Mouse (Mus musculus): ENCODE results near the gene Stard13. TPM values are rescaled to one million over a fixed set of nuclear protein-coding genes. Genes with fewer than 3 reads are reported as not detected.

Gene Stard13
- polyA plus RNA-seq, 1 experiment from 2014 or later: 3.6 TPM

DNA sequence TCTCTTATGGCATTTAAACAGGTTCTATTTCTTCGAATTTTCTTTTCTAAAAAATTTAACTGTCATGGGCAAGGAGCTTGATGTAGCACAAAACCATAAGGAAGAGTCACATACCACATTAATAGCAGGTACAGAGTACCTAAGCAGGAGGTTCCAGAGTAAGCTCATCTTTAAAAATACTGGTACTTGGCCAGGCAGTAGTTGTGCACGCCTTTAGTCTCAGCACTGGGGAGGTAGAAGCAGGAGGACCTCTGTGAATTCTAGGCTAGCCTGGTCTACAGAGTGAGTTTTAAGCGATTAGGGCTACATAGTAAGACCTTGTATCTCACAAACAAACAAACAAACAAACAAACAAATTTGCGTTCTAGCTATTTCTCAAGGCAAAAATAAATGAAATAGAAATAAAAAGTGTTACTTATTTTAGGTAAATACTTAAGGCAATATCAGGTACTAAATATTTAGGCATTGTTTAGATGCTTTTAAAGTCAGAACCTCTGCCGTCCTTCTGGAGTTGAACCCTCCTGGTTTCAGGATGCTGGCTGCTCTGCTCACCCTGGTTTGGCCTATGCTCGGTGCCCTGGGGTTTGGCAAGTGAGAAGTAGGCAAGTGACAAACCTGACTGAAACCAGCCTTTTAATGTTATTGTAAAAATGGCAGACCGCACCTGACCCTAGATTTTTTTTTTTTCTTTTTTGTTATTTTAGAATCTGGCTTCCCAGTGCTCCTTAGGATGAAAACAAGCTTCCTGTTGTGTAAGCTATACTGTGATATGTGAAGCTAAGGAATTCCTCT is 122.4 kb downstream of the Stard13 start:
- 86% methylated on average over 7 of the region's 7 CpGs for WGBS
- Histone ChIP-seq H3K4me3 (ENCODE audit: low read depth, low read length) (no peak overlapping the region), H3K27ac (ENCODE audit: low read length) (no peak overlapping the region), H3K36me3 (ENCODE audit: control insufficient read depth, insufficient read depth, low read length) (no peaks in the 10 kb centered on the region), H3K4me1 (ENCODE audit: control insufficient read depth, insufficient read depth, low read length) (peaks cover 2% of the 10 kb centered on the region; the same call in 1 of the 2 replicates), H3K4me2 (ENCODE audit: low read length) (no peak overlapping the region), H3K9me3 (replicated peaks; ENCODE audit: control insufficient read depth, low read length, poor library complexity, severe bottlenecking) (no peaks in the 10 kb centered on the region), H3K9ac (ENCODE audit: low read depth, low read length) (no peak overlapping the region), H3K27me3 (ENCODE audit: control insufficient read depth, insufficient read depth, low read depth, low read length) (no peaks in the 10 kb centered on the region)
- no peak for ATAC-seq

DNA sequence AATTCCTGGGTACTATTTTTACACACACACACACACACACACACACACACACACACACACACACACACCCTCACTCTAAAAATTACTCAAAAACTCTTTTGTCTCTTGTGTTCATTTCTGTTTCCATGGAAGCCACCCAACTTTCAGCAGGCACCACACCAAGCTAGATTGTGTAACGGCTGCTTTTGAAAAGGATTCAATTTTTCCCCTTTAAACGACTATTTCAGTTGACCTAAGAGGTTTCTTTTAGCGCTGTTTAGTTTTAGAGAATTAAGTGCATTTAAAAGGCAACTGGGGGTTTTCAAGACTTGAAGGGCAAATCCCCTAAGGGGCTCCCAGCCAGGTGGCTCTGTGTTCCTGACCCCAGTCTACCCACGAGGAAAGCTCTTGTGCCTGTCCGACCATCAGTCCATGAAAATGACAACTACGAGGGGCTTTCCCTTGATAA is 123.2 kb downstream of the Stard13 start:
- no peak overlapping the region for H3K4me2 ChIP-seq (ENCODE audit: low read length)
- WGBS: 36% methylated on average over 6 of the region's 6 CpGs
- no peak for ATAC-seq
- peaks cover 2% of the 10 kb centered on the region; the same call in 1 of the 2 replicates for H3K4me1 ChIP-seq (ENCODE audit: control insufficient read depth, insufficient read depth, low read length)
- H3K36me3 ChIP-seq (ENCODE audit: control insufficient read depth, insufficient read depth, low read length): no peaks in the 10 kb centered on the region
- no peaks in the 10 kb centered on the region for H3K27me3 ChIP-seq (ENCODE audit: control insufficient read depth, insufficient read depth, low read depth, low read length)
- no peak overlapping the region for H3K27ac ChIP-seq (ENCODE audit: low read length)
- no peak overlapping the region for H3K4me3 ChIP-seq (ENCODE audit: low read depth, low read length)
- H3K9ac ChIP-seq (ENCODE audit: low read depth, low read length): no peak overlapping the region
- no peaks in the 10 kb centered on the region for H3K9me3 ChIP-seq (replicated peaks; ENCODE audit: control insufficient read depth, low read length, poor library complexity, severe bottlenecking)

DNA sequence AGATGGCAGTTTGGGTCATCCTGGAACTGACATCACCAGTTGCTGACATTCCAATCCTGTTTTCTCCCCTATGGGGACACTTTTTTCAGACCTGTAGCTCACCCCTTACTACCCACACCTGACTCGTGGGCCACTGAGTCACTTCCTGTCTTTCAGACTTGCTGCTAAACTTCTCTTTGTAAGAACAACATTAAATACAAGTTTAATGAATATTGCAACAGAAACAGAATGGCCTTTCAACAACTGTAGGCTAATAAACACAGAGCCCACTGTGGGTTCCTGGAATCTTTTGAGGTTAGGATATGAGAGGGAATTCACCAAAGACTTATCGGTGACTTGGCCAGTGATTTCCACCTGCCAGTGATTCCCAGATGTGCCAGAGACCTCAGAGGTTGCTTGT is 123.8 kb downstream of the Stard13 start:
- no peak for ATAC-seq

DNA sequence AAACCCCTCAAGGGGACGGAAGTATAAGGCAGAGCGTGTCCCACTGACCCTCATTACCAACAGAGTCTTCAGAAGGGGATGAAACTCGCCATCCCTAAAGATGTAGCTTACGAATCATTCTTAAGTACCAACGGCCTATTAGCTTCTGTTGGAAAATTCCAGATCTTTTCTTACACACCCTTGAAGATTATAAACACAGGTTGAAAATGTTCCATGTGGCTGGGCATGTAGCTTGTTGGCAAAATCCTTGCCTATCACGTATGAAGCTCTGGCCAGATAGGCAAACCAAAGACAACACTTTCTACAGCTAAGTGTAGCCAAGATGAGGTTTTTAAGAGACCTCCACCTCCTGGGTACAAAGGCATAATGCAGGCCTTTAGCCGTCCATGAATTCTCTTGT is 124.7 kb downstream of the Stard13 start:
- Histone ChIP-seq H3K9me3 (replicated peaks; ENCODE audit: control insufficient read depth, low read length, poor library complexity, severe bottlenecking) (no peaks in the 10 kb centered on the region), H3K27me3 (ENCODE audit: control insufficient read depth, insufficient read depth, low read depth, low read length) (no peaks in the 10 kb centered on the region), H3K9ac (ENCODE audit: low read depth, low read length) (no peak overlapping the region), H3K4me3 (ENCODE audit: low read depth, low read length) (no peak overlapping the region), H3K4me1 (ENCODE audit: control insufficient read depth, insufficient read depth, low read length) (peaks cover 2% of the 10 kb centered on the region; the same call in 1 of the 2 replicates), H3K27ac (ENCODE audit: low read length) (no peak overlapping the region), H3K36me3 (ENCODE audit: control insufficient read depth, insufficient read depth, low read length) (no peaks in the 10 kb centered on the region), H3K4me2 (ENCODE audit: low read length) (no peak overlapping the region)
- no peak for ATAC-seq
- WGBS: 85% methylated on average over 7 of the region's 7 CpGs

More for the DNA sequence above, 123.8 kb downstream of the Stard13 start:
- no peak overlapping the region for H3K27ac ChIP-seq (ENCODE audit: low read length)
- no peaks in the 10 kb centered on the region for H3K36me3 ChIP-seq (ENCODE audit: control insufficient read depth, insufficient read depth, low read length)
- H3K4me1 ChIP-seq (ENCODE audit: control insufficient read depth, insufficient read depth, low read length): peaks cover 2% of the 10 kb centered on the region; the same call in 1 of the 2 replicates
- 77% methylated on average over 2 of the region's 2 CpGs for WGBS
- no peak overlapping the region for H3K4me3 ChIP-seq (ENCODE audit: low read depth, low read length)
- no peak overlapping the region for H3K4me2 ChIP-seq (ENCODE audit: low read length)
- no peaks in the 10 kb centered on the region for H3K9me3 ChIP-seq (replicated peaks; ENCODE audit: control insufficient read depth, low read length, poor library complexity, severe bottlenecking)
- H3K27me3 ChIP-seq (ENCODE audit: control insufficient read depth, insufficient read depth, low read depth, low read length): no peaks in the 10 kb centered on the region
- no peak overlapping the region for H3K9ac ChIP-seq (ENCODE audit: low read depth, low read length)

DNA sequence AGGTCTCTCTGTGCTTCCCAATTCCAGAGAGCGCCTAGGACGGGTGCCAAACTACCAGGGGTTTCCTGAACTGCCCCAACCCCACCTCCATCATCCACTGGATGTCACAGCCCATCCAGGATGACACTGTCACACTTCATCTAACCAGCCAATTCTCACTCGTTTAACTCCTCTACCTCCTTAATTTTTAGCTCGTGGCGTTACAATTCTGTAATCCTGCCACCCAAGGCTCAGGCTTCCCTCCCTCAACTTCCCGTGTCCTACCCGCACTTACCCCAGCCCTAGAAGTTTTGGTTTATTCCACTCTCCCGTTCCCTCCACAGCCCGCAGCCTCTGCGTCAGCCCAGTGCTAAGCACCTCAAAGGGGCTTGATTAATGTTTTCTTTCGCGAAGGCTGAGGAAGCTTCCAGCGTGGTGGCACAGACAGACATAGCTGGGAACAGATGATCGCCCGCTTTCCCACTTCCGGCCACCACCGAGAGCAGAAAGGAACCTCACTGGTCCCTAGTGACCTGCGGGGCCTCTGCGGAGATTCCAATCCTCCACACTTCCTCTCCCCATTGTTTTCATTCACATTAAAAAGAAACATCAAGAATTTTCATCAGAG is 125.2 kb downstream of the Stard13 start:
- no peak for ATAC-seq
- 76% methylated on average over 19 of the region's 19 CpGs for WGBS
- H3K4me2 ChIP-seq (ENCODE audit: low read length): no peak overlapping the region
- H3K9me3 ChIP-seq (replicated peaks; ENCODE audit: control insufficient read depth, low read length, poor library complexity, severe bottlenecking): no peaks in the 10 kb centered on the region
- H3K27ac ChIP-seq (ENCODE audit: low read length): no peak overlapping the region
- H3K27me3 ChIP-seq (ENCODE audit: control insufficient read depth, insufficient read depth, low read depth, low read length): no peaks in the 10 kb centered on the region
- peaks cover 2% of the 10 kb centered on the region; the same call in 1 of the 2 replicates for H3K4me1 ChIP-seq (ENCODE audit: control insufficient read depth, insufficient read depth, low read length)
- H3K4me3 ChIP-seq (ENCODE audit: low read depth, low read length): no peak overlapping the region
- no peak overlapping the region for H3K9ac ChIP-seq (ENCODE audit: low read depth, low read length)
- H3K36me3 ChIP-seq (ENCODE audit: control insufficient read depth, insufficient read depth, low read length): no peaks in the 10 kb centered on the region

DNA sequence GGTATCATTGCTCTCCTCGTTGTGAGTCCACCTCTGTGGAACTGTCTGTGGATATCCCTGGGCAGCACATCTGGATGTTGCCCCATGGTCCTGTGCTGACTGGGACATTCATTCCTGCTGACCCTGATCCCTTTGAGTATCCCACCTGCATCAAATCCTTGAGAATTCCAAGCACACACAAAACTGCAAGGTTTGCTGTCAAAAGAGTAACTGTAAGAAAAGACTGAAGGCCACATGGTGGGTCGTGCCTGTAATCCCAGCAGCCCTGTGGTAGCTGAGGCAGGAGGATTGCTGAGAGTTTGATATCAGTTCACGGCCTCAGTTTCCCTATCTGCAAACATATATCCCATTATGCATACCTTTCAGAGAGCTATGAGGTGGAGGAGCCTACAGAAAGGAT is 126.8 kb downstream of the Stard13 start:
- no peak overlapping the region for H3K4me2 ChIP-seq (ENCODE audit: low read length)
- H3K9ac ChIP-seq (ENCODE audit: low read depth, low read length): no peak overlapping the region
- no peaks in the 10 kb centered on the region for H3K27me3 ChIP-seq (ENCODE audit: control insufficient read depth, insufficient read depth, low read depth, low read length)
- WGBS: 89% methylated on average over 3 of the region's 3 CpGs
- no peak overlapping the region for H3K4me3 ChIP-seq (ENCODE audit: low read depth, low read length)
- no peaks in the 10 kb centered on the region for H3K9me3 ChIP-seq (replicated peaks; ENCODE audit: control insufficient read depth, low read length, poor library complexity, severe bottlenecking)
- H3K27ac ChIP-seq (ENCODE audit: low read length): no peak overlapping the region
- no peak for ATAC-seq
- no peaks in the 10 kb centered on the region for H3K36me3 ChIP-seq (ENCODE audit: control insufficient read depth, insufficient read depth, low read length)
- H3K4me1 ChIP-seq (ENCODE audit: control insufficient read depth, insufficient read depth, low read length): peaks cover 2% of the 10 kb centered on the region; the same call in 1 of the 2 replicates

DNA sequence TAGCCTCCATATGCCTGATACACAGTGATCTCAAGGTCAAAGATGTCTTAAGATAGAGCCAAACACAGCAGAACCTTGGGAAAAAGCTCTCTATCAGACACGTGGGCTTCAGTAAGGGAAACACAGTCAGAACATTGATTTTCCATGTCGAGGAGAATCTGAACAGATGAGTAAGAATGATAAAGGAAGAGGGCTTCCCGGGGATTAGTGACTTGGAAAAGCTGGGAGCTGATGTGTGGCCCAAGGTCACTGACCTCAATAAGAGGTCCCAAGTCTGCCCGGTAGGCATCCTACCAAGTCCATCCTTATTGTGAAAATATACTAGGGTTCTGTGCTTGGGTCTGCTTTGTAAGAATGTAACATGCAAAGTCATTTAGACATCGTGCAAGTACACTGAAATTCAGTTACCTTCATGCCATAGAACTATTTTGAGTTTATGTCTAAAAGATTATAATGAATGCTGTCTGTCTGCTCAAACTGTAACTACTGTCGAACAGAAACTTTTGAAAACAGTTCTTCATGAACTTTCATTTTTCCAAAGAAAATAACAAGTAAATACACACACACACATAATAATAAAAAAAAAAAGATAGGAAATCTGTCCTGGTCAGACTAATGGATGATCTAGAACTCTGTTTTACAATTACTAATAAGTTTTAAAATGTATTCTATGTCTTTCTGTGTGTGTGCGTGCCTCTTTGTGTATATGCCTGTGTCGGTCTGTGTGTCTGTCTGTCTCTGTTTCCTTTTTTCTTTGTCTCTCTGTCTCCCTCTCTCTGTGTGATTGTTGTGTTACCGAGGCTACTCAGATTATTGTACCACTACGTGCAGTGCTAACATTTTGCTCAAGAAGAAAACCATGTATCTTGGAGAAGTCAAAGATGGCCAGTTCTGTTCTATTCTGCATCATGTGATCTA is 128.3 kb downstream of the Stard13 start:
- Histone ChIP-seq H3K4me2 (ENCODE audit: low read length) (no peak overlapping the region), H3K4me1 (ENCODE audit: control insufficient read depth, insufficient read depth, low read length) (peaks cover 2% of the 10 kb centered on the region; the same call in 1 of the 2 replicates), H3K27me3 (ENCODE audit: control insufficient read depth, insufficient read depth, low read depth, low read length) (no peaks in the 10 kb centered on the region), H3K27ac (ENCODE audit: low read length) (no peak overlapping the region), H3K36me3 (ENCODE audit: control insufficient read depth, insufficient read depth, low read length) (no peaks in the 10 kb centered on the region), H3K9ac (ENCODE audit: low read depth, low read length) (no peak overlapping the region), H3K9me3 (replicated peaks; ENCODE audit: control insufficient read depth, low read length, poor library complexity, severe bottlenecking) (no peaks in the 10 kb centered on the region), H3K4me3 (ENCODE audit: low read depth, low read length) (no peak overlapping the region)
- WGBS: 72% methylated on average over 10 of the region's 10 CpGs
- ATAC-seq: no peak

DNA sequence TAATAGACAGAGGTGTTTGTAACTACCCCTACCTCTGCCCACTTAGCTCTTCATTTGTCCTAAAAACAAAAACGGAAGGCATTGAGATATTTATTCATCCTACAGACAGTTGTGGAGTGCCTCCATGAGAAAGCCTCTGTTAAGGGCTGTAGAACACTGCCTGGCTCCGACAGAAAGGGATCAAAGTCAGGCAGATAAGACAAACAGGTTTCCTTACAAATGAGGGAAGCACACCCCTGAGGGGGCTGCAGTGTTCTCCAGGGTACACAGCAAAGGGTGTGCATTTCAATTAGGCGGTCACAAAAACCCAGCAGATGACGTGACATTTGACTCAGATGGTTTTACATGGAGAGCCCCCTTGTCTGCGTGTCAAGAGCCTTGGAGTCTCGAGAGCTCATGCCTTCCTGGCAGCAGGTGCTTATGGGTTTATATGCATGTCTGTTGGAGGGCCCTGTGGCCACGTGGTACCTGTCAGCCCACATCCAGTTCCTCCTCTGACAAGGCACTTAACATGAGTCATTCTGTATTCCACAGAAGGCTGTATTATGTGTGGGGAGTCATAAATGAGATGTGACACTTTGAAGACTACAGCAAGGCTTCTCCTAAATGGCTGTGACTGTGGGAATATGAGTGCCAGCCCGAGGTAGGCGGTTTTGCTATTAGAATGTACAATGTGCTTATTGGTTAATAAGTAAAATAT is 129.1 kb downstream of the Stard13 start:
- no peak overlapping the region for H3K4me3 ChIP-seq (ENCODE audit: low read depth, low read length)
- no peaks in the 10 kb centered on the region for H3K36me3 ChIP-seq (ENCODE audit: control insufficient read depth, insufficient read depth, low read length)
- H3K9ac ChIP-seq (ENCODE audit: low read depth, low read length): no peak overlapping the region
- peak; percentile 66; the same call in 1 of the 2 replicates for ATAC-seq
- no peak overlapping the region for H3K4me2 ChIP-seq (ENCODE audit: low read length)
- H3K27ac ChIP-seq (ENCODE audit: low read length): no peak overlapping the region
- H3K4me1 ChIP-seq (ENCODE audit: control insufficient read depth, insufficient read depth, low read length): peaks cover 2% of the 10 kb centered on the region; the same call in 1 of the 2 replicates
- H3K9me3 ChIP-seq (replicated peaks; ENCODE audit: control insufficient read depth, low read length, poor library complexity, severe bottlenecking): no peaks in the 10 kb centered on the region
- 52% methylated on average over 9 of the region's 9 CpGs for WGBS
- no peaks in the 10 kb centered on the region for H3K27me3 ChIP-seq (ENCODE audit: control insufficient read depth, insufficient read depth, low read depth, low read length)
